Mouse (Mus musculus) skeletal muscle tissue, adult 2 months (tissue): ENCODE measurements at regions not wholly inside any gene's neighbourhood (a gene's known extent, or its start where the extent isn't known, plus 50 kb on each side); places are given as distances from the start of the nearest gene placed in this dataset.

ENCODE experiments used
- DNase-seq: peaks from one replicate; pipeline ENCODE4 v3.0.0-alpha.2; 2012; ENCODE audit warnings: low read depth, low spot score

- DNase-seq: no peak
These were observed 65.3 kb downstream of the Cdca7 start for GRCm38 (mm10) chr2:72541246-72541645.

GRCm38 (mm10) chr2:72545453-72545852, 69.5 kb downstream of the Cdca7 start:
- DNase-seq: no peak

- no peak for DNase-seq
These were observed 70.5 kb downstream of the Cdca7 start for GRCm38 (mm10) chr2:72546476-72546875.

- DNase-seq: no peak
These were observed 71.0 kb downstream of the Cdca7 start for GRCm38 (mm10) chr2:72546963-72547362.

- no peak for DNase-seq
These were observed 75.3 kb downstream of the Cdca7 start for GRCm38 (mm10) chr2:72551268-72551667.

- peak; percentile 77 for DNase-seq
These were observed 78.6 kb downstream of the Cdca7 start for GRCm38 (mm10) chr2:72554603-72555002.

- peak; percentile 42 for DNase-seq
These were observed 79.2 kb downstream of the Cdca7 start for GRCm38 (mm10) chr2:72555116-72555515.

- no peak for DNase-seq
These were observed 79.6 kb downstream of the Cdca7 start for GRCm38 (mm10) chr2:72555556-72555955.

- no peak for DNase-seq
These were observed 80.3 kb downstream of the Cdca7 start for GRCm38 (mm10) chr2:72556064-72556821.

GRCm38 (mm10) chr2:72557161-72557560, 81.2 kb downstream of the Cdca7 start:
- DNase-seq: no peak

GRCm38 (mm10) chr2:72557565-72558260, 81.8 kb downstream of the Cdca7 start:
- no peak for DNase-seq

GRCm38 (mm10) chr2:72561383-72561782, 85.4 kb downstream of the Cdca7 start:
- DNase-seq: no peak

GRCm38 (mm10) chr2:72578322-72578721, 102.4 kb downstream of the Cdca7 start:
- no peak for DNase-seq

GRCm38 (mm10) chr2:72581136-72581535, 105.2 kb downstream of the Cdca7 start:
- DNase-seq: no peak

- peak; percentile 52 for DNase-seq
These were observed 112.9 kb downstream of the Cdca7 start for GRCm38 (mm10) chr2:72588814-72589213.

- DNase-seq: no peak
These were observed 116.1 kb downstream of the Cdca7 start for GRCm38 (mm10) chr2:72592011-72592410.

- DNase-seq: no peak
These were observed 121.3 kb downstream of the Cdca7 start for GRCm38 (mm10) chr2:72596994-72597925.

GRCm38 (mm10) chr2:72597941-72598340, 122.0 kb downstream of the Cdca7 start:
- DNase-seq: no peak

GRCm38 (mm10) chr2:72600723-72601122, 124.8 kb downstream of the Cdca7 start:
- DNase-seq: peak; percentile 47

GRCm38 (mm10) chr2:72602152-72602551, 126.2 kb downstream of the Cdca7 start:
- DNase-seq: peak; percentile 49

- DNase-seq: peak; percentile 25
These were observed 136.3 kb downstream of the Cdca7 start for GRCm38 (mm10) chr2:72612221-72612620.

GRCm38 (mm10) chr2:72614256-72614655, 138.3 kb downstream of the Cdca7 start:
- peak; percentile 85 for DNase-seq
